Mouse (Mus musculus): ENCODE results near the gene Capn10. TPM values are rescaled to one million over a fixed set of nuclear protein-coding genes. Genes with fewer than 3 reads are reported as not detected.
"Not testable (repeated sequence)": the region's sequence is repeated elsewhere in the genome, so short reads cannot be mapped to it uniquely, and the experiment has no call there.

The Capn10 gene
- total RNA-seq, 2 experiments from 2014 or later, result 50.7 to 55.1 TPM

DNA sequence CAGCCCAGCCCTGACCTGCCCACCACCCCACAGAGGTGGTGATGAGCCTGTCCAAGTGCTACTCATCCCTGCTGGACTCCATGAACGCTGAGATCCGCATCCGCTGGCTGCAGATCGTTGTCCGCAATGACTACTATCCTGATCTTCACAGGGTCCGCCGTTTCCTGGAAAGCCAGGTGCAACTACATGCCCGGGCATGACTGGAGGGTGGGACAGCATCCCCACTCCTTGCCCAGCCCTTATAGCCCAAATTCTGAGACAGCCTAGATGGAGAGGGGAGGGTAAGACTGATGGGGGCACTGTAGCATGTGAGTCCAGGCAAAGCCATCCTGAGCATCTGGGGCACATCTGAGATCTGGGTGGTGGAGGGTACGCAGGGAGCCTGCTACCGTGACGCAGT is 15.0 kb upstream of the Capn10 start:
- no peak for DNase-seq (ENCODE audit: low spot score in 2 of 2)

DNA sequence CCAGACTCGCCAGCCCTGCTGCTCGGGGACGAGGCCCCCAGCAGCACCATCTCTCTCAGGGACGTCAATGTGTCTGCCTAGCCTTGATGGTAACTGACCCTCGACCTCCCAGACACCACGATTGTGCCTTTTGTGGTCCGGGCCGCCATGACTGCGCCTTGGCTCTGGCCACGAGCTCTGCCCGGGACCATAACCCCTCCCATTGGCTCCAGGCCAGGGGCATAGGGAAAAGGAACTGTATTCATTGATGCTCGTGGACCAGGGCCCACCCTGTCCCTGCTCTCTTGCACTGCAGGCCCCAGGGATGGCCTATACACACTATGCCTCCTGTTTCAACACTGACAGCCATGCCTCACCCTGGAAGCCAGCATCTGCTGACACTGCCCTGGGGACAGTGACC is 14.4 kb upstream of the Capn10 start:
- DNase-seq (ENCODE audit: low spot score in 2 of 2), result no peak

DNA sequence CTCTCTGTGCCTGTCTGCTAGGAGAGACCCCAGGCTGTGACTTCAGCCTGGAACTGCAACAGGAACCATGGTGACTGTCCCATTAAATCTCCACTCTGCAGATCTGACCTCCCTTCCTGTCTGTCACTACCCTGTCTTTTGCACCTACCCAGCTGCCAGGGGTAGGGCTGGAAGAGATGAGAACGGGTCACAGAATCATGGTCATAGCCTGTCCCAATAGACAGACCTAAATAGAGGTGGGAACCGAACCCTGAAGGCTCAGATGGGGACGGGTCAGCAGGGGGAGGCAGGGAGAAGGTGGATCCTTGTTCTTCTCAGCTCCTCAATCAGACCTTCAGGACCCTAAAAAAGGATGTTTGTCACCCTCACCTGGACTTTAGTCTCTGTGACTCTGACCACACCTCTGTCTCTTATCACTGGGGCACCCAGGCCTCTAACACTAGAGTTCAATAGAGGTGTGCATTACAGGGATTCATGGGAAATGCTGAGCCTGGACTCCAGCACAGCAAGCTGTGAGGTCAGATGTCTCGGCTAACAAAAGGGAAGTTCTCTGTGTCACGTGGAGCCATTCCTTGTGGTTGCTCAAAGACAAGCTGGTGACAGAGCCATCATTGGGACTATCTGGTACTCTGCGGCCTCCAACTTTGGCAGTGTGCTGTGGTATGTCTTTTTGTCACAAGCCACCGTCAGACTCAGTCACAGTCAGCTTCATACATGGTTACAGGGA is 13.5 kb upstream of the Capn10 start:
- DNase-seq (ENCODE audit: low spot score in 2 of 2), result no peak

DNA sequence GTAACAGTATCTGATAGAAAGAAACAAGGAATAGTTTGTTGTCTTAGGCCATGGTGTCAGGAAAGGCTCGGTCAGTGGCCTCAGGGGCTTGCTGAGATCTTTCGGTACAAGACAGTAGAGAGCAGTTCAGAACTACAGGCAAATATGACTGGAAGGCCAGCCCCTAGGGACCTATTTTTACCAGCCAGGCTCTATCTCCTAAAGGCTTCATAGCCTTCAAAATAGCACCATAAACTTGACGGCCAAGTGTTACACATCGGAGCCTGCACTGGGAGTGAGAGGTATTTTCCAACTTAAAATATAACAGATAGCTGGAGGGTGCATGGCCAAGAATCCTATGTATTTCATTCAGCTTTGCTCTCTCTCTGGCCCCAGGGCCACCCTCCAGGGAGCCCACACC is 12.7 kb upstream of the Capn10 start:
- DNase-seq (ENCODE audit: low spot score in 2 of 2), result no peak

DNA sequence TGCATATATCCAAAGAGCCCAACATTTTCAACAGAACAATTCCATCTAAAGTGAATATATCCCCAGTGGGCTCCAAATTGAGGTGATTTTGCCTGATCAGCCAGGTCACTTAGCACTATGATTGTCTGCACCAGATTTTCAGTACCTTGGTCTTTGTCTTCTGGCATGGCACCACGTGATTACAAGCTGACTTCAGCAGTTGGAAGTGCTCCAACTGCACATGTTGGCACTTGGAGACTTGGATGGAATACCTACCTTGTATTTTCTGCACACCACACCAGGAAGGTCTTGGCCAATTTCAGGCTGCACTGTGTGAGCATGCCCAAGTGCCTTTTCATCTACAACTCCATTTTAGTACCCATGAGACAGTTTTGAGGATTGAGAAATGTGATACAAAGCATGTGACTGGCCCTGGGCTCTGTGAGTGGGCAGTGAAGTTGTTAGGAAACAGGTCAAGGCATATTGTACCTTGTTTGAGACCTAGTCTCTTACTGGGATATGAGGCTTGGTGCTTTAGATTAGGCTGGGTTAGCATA is 3.9 kb upstream of the Capn10 start:
- DNase-seq (ENCODE audit: low spot score in 2 of 2), result no peak

DNA sequence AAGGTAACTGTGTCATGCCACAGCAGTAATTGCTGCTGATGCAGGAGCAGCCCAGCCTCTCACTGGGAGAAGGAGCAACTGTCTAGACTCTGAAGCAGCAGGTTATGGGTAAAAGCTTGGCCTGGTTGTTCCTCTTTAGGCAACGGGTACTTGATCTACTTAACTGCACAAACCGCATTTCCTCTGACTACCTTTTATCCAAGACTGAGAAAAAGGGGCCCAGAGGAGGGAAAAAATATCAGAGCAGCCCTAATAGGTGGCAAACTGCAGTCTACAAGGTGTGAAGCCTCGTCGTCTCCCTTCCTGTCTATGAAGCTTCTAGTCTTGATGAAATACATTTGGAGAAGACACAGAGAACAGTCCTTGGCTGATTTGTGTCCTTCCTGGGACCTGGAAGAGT is 565 bp upstream of the Capn10 start:
- DNase-seq (ENCODE audit: low spot score in 2 of 2), result no peak

DNA sequence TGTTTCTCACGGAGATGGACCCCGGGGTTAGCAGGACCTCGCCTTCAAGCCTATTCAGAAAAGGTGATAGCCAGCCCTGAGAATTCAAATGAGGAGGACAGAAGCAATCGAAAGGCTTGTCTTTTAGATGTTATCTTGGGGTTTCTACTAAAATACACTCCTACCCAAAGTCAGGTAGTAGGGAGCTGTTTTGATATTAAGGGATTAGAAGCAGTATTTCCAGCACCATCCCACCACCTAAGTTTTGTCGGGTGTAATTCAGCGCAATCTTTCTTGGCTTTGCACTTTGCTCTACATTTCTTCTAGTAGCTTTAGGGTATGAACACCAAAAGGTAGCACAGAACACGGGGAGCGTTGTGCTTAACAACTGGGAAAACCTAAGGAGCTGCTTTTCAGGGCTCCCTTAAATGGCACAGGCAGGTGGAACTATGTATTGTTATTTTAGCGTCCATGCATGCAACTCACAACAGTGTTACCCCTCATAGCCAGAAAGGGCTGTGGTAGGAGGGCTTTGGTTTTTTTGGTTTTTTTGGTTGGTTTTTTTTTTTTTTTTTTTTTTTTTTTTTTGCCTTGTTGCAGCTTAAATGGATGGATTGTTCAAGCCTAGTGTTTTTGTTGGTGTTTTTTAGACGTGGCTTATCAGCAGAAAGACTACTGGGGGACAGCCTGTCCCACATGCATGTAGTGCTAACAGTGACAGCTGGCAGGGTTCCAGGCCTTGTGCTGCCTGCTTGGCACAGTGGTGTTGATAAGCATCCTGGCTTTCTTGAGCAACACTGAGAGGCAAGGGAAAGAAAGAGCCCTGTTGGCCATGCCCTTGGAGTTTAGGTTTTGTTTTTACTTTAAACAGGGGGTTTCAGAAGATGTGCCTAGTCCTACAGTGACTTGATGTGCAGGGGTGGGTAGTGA is 1.1 kb downstream of the Capn10 start:
- DNase-seq (ENCODE audit: low spot score in 2 of 2), result peak in 1 of 2 experiments; percentile 45

DNA sequence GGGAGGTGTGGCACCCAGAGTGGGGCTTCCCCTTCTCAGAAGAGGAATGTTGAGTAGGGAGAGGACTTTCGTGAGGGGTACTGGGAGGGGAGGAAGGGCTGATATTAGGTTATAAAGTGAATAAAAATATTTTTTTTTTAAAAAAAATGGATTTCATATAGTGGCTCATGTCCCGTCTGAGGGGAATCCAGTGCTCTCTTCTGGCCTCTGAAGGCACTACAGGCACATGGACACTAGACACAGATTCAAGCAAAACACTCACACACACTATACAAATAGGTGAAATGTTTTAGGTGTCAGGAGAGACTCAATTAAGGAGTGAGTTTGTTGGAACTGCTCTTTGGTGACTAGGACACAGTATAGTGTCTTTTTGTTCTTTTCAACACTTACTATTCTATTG is 1.8 kb downstream of the Capn10 start:
- DNase-seq (ENCODE audit: low spot score in 2 of 2), result no peak

DNA sequence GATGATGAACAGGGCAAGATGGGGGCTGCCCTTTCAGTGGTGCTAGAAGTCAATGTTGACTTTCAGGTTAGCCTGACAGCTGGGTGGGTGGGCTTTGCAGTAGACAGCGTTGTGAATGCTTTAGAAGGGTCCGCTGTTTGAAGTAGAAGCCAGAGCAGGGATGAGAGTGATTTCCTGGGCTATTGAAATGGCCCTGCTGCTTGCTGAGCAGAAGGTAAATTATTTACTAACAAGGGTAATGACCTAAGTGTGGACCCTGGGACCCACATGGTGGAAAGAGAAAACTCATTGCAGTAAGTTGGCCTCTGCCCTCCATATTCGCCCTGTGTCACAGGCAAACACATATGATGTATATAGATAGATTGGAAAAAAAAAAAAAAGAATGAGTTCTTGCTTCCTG is 2.3 kb downstream of the Capn10 start:
- no peak for DNase-seq (ENCODE audit: low spot score in 2 of 2)

DNA sequence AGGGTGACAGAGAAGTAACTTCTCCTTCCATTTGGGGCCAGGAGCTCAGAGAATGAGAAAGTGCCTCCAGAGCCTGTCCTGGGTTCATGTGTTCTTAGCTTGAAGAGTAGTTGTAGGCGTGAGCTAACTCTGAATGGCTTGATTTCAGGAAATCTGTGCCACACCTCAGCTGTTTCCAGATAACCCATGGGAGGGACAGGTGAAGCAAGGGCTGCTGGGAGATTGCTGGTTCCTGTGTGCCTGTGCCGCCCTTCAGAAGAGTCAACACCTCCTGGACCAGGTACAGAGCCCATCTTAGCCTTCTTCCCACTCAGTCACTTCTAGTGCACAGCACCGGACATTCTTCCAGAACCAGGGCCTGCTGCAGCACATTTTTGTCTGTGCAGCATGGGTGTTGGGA is 3.6 kb downstream of the Capn10 start:
- DNase-seq (ENCODE audit: low spot score in 2 of 2), result no peak

DNA sequence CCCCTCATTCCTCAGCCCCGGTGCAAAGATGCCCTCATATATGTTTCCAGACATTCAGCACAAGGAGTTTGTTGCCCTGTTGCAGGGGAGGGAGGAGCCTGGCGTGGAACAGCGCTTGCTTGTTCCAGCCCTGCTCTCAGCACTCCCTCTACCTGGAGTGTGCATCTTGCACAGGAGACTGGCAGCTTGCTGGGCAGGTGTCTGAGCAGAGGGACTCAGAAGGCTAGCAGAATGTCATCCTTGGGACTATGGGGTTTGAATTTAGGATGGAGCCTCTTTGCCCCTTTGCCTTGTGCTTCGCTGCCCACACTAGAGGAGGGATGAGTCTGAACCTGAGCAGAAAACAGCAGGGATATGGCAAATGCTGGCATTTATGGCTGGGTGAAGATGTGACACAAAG is 5.6 kb downstream of the Capn10 start:
- no peak for DNase-seq (ENCODE audit: low spot score in 2 of 2)

DNA sequence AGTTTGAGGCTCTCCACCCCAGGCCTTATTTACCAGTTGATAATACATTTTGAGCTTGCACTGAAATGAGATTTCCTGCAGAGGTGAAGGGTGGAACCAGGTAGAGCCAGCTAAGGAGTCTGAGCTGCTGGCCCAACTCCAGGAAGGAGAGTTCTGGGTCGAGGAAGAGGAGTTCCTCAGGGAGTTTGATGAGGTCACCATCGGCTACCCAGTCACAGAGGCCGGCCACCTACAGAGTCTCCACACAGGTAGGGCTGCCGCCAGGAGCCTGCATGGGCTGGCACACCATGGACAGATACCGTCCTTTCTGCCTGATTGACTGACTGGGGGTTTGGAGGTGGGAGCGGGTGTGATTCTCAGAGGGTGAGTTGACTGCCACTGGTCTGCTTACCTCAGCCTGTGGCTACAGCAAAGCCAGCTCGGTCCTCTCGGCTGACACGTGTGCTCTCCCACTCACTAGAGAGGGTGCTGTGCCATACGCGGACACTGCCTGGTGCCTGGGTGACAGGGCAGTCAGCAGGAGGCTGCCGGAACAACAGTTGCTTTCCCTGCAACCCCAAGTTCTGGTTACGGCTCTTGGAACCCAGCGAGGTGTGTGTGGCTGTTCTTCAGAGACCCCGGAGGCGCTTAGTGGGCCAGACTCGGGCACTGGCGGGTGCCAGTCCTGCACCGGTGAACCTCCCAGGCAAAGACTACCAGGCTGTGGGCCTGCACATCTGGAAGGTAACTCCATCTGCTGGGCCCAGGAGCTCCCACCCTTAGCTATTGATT is 9.2 kb downstream of the Capn10 start:
- no peak for DNase-seq (ENCODE audit: low spot score in 2 of 2)

DNA sequence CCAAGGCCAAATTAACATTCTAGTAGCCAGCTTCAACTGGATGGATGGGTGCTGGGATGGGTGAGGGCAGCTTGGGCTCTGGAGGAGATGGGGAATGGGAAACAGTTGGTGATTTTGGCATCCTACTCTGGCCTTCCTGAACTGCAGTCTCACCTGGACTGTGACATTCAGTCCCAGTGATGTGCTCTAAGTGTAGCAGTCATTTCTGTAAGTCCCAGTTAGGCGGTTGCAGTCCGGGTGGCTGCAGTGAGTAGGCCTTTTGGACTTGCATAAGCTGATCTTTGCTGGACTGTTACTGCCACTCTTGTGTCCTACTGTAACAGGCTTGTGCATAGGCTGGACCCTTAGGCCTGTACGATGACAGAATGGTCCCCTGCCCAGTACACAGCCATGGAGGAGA is 13.8 kb downstream of the Capn10 start:
- peak in 1 of 2 experiments; percentile 8 for DNase-seq (ENCODE audit: low spot score in 2 of 2)

DNA sequence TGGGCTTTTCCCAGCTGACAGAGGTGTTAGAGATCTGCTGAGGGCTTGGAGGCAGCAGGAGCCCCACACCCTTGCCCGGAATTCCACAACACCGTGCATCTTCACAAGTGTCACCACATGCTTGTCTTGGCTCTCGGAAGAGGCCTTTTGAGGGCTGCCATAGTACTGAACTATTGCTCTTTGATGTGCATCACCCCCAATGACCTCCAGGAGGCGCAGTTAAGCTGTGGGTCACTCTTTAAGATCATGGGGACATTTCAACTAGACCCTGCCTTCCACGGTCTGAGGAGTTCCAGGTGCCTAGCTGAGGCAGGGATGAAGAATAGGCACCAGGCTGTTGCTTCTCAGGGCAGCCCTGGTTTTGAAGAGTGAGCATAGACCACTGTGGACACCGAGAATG is 15.2 kb downstream of the Capn10 start:
- peak in 1 of 2 experiments; percentile 24 for DNase-seq (ENCODE audit: low spot score in 2 of 2)

DNA sequence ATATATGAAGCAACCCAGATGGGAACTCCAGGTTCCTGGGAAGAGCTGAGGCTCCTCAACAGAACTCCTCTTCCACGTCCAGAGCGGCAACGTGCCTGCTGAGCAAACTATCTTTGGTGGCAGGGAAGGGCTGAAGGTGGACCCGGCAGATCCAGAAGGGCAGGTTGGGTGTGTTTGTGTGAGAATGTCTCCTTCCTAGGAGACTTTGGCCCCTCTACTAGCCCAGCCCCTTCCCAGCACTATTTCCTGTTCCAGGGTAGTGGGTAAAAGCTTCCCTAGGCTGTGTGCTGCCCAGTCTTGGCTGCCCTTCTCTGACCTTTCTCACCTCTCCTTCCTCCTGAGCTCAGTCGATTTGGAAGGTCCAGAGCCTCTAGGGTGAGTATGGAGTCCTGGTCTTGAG is 16.4 kb downstream of the Capn10 start, which contains the start of gene Gpr35:
Gpr35 (plus strand) TSS at position 259 of the 400 bp plus-strand sequence.
- DNase-seq (ENCODE audit: low spot score in 2 of 2), result peak in 1 of 2 experiments; percentile 7

DNA sequence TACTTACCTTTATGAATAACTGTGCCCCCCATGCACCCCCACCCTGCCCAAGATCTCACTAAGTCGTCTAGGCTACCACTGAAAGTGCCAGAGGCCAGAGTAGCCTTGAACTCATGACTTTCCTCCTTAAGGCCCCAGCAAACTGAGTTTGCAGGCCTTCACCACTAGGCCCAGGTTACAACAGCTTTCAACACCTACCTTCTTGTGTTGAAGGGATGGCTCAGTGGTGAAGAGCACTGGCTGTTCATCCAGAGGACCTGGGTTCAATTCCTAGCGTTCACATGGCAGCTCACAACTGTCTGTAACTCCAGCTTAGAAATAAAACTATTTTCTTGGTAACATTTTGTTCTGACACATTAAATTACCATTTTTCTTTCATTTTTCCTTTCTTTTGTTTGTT is 19.5 kb downstream of the Capn10 start:
- DNase-seq (ENCODE audit: low spot score in 2 of 2), result no peak

DNA sequence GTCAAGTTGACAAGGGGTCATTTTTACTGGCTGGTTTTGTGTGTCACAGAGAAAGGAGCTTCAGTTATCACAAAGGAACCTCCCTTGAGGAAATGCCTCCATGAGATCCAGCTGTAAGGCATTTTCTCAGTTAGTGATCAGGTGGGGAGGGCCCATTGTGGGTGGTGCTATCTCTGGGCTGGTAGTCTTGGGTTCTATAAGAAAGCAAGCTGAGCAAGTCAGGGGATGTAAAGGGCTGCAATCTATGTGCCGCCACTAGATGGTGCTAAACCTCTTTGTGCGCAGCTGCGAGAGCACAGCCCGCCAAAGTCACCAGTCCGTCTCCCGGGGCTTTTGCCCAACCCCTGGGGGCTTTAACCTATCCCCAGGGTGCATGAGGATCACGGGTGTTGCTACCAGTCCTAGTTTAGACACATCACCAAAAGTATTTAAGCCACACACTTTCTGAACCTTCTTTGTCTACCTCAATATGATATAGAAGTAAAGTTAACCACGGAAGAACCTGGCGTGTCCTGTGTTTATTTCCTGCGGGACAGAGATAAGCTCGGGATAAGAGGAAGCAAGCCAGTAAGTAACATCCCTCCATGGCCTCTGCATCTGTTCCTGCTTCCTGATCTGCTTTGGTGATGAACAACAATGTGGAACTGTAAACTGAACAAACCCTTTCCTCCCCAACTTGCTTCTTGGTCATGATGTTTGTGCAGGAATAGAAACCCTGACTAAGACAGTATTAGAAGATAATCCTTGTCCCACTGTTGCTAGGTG is 22.6 kb downstream of the Capn10 start:
- DNase-seq (ENCODE audit: low spot score in 2 of 2), result peak; percentile 78 to 79

DNA sequence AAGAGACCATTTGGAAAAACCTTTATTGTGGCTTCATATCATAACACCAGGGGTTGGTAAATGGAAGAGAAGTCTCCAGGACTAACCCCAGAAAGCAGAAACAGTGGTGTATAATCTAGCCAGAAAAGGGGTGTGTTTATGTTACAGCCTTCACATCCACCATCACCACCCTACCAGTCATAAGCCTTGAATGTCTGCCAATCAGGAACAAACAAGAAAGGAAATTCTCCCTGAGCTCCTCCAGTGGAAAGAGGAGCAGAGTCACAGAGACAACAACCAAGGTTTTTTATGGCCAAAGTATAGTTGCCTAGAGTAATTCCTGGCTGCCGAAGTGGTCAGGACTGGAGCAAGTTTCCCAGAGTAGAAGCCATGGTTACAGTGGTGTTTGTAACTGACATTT is 24.8 kb downstream of the Capn10 start:
- no peak for DNase-seq (ENCODE audit: low spot score in 2 of 2)

DNA sequence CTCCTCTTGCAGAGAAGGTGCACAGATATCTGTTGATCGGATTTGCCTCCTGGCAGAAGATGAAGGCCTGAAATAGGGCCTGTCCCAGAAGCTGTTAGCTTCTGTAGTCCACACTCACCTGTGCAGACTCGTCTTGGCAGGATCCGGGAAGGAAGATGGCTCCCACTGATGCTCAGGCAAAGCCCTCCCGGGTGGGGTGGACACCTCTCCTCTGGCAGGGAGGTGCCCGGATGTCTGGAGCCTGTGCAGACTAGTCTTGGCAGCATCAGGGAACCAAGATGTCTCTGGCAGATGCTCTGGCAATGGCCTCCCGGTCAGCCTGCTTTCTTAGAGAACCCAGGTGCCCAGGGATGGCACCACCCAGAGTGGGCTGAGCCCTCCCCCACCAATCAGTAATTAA is 36.6 kb downstream of the Capn10 start:
- DNase-seq (ENCODE audit: low spot score in 2 of 2), result not testable (repeated sequence)

Data from layer of hippocampus, postnatal 10 days (tissue).